Mouse (Mus musculus): ENCODE data around the gene Nphs1. TPM values are rescaled to one million over a fixed set of nuclear protein-coding genes. Genes with fewer than 3 reads are reported as not detected.
A peak's percentile ranks its signal among the peaks of the same experiment; 100 is the strongest.
"Not testable (repeated sequence)": the region's sequence is repeated elsewhere in the genome, so short reads cannot be mapped to it uniquely, and the experiment has no call there.

Nphs1 gene
- polyA plus RNA-seq, 1 experiment from 2014 or later = 0.23 TPM

GRCm38 (mm10) chr7:30472411-30472810, 14.3 kb downstream of the Nphs1 start:
- Histone ChIP-seq H3K27ac (replicated peaks) (no peak overlapping the region), H3K9ac (replicated peaks) (no peak overlapping the region), H3K27me3 (peaks cover 11% of the 10 kb centered on the region; the same call in 1 of the 2 replicates), H3K4me1 (peaks cover under 1% of the 10 kb centered on the region), H3K4me3 (no peak overlapping the region), H3K4me2 (replicated peaks) (no peak overlapping the region), H3K36me3 (no peaks in the 10 kb centered on the region), H3K9me3 (no peaks in the 10 kb centered on the region)
- 46% methylated on average over 5 of the region's 5 CpGs for WGBS
- ATAC-seq (replicated peaks) = no peak

- no peak overlapping the region for H3K4me2 ChIP-seq (replicated peaks)
- 69% methylated on average over 4 of the region's 4 CpGs for WGBS
- no peak for ATAC-seq (replicated peaks)
Measured at GRCm38 (mm10) chr7:30474999-30475398, 16.9 kb downstream of the Nphs1 start.

GRCm38 (mm10) chr7:30476136-30476535, 18.0 kb downstream of the Nphs1 start:
- WGBS = 90% methylated on average over 7 of the region's 7 CpGs
- H3K4me3 ChIP-seq; H3K4me1 ChIP-seq; H3K9ac ChIP-seq (replicated peaks); ATAC-seq (replicated peaks); H3K4me2 ChIP-seq (replicated peaks); H3K9me3 ChIP-seq; H3K27ac ChIP-seq (replicated peaks); H3K36me3 ChIP-seq: not testable (repeated sequence)
- H3K27me3 ChIP-seq = 0 out of 2 replicates have a peak, but pooled peaks cover 11% of the 10 kb centered on the region

More at GRCm38 (mm10) chr7:30474999-30475398, 16.9 kb downstream of the Nphs1 start:
- no peak overlapping the region for H3K4me3 ChIP-seq
- H3K27ac ChIP-seq (replicated peaks) = no peak overlapping the region
- H3K9me3 ChIP-seq = no peaks in the 10 kb centered on the region
- H3K9ac ChIP-seq (replicated peaks) = no peak overlapping the region
- 0 out of 2 replicates have a peak, but pooled peaks cover 11% of the 10 kb centered on the region for H3K27me3 ChIP-seq
- H3K4me1 ChIP-seq = peaks cover 9% of the 10 kb centered on the region
- no peaks in the 10 kb centered on the region for H3K36me3 ChIP-seq

- 0 out of 2 replicates have a peak, but pooled peaks have one; percentile 38 for ATAC-seq (replicated peaks)
- H3K36me3 ChIP-seq = no peaks in the 10 kb centered on the region
- no peaks in the 10 kb centered on the region for H3K9me3 ChIP-seq
- no peak overlapping the region for H3K27ac ChIP-seq (replicated peaks)
- H3K9ac ChIP-seq (replicated peaks) = peak overlapping the region; percentile 30; the same call in 1 of the 2 replicates
- peak overlapping the region; percentile 33 for H3K4me3 ChIP-seq
- 0 out of 2 replicates have a peak, but pooled peaks cover 11% of the 10 kb centered on the region for H3K27me3 ChIP-seq
- peaks cover 9% of the 10 kb centered on the region for H3K4me1 ChIP-seq
- H3K4me2 ChIP-seq (replicated peaks) = peak overlapping the region; percentile 49
- 9% methylated on average over 32 of the region's 32 CpGs for WGBS
Measured at GRCm38 (mm10) chr7:30477415-30478381, 19.6 kb downstream of the Nphs1 start.

- Histone ChIP-seq H3K9ac (replicated peaks) (no peak overlapping the region), H3K27me3 (0 out of 2 replicates have a peak, but pooled peaks cover 6% of the 10 kb centered on the region), H3K9me3 (no peaks in the 10 kb centered on the region), H3K4me3 (no peak overlapping the region), H3K36me3 (no peaks in the 10 kb centered on the region), H3K4me1 (no peaks in the 10 kb centered on the region), H3K27ac (replicated peaks) (no peak overlapping the region), H3K4me2 (replicated peaks) (no peak overlapping the region)
- no peak for ATAC-seq (replicated peaks)
- 18% methylated on average over 8 of the region's 8 CpGs for WGBS
Measured at GRCm38 (mm10) chr7:30484250-30484649, 26.1 kb downstream of the Nphs1 start.

GRCm38 (mm10) chr7:30490251-30490956, 32.3 kb downstream of the Nphs1 start:
- Histone ChIP-seq H3K27me3 (no peaks in the 10 kb centered on the region), H3K36me3 (no peaks in the 10 kb centered on the region), H3K4me3 (no peak overlapping the region), H3K4me2 (replicated peaks) (no peak overlapping the region), H3K9me3 (no peaks in the 10 kb centered on the region), H3K9ac (replicated peaks) (no peak overlapping the region), H3K27ac (replicated peaks) (no peak overlapping the region), H3K4me1 (no peaks in the 10 kb centered on the region)
- 0 out of 2 replicates have a peak, but pooled peaks have one; percentile 41 for ATAC-seq (replicated peaks)
- 27% methylated on average over 16 of the region's 16 CpGs for WGBS

GRCm38 (mm10) chr7:30490957-30491307, 32.8 kb downstream of the Nphs1 start:
- Histone ChIP-seq H3K4me3 (no peak overlapping the region), H3K27ac (replicated peaks) (no peak overlapping the region), H3K9ac (replicated peaks) (no peak overlapping the region), H3K27me3 (no peaks in the 10 kb centered on the region), H3K9me3 (no peaks in the 10 kb centered on the region), H3K36me3 (no peaks in the 10 kb centered on the region), H3K4me1 (no peaks in the 10 kb centered on the region), H3K4me2 (replicated peaks) (no peak overlapping the region)
- ATAC-seq (replicated peaks) = 0 out of 2 replicates have a peak, but pooled peaks have one; percentile 13
- WGBS = 17% methylated on average over 6 of the region's 6 CpGs

- H3K4me3 ChIP-seq = no peak overlapping the region
- H3K27me3 ChIP-seq = no peaks in the 10 kb centered on the region
- no peaks in the 10 kb centered on the region for H3K9me3 ChIP-seq
- no peak for ATAC-seq (replicated peaks)
- no peak overlapping the region for H3K27ac ChIP-seq (replicated peaks)
- H3K4me1 ChIP-seq = no peaks in the 10 kb centered on the region
- no peaks in the 10 kb centered on the region for H3K36me3 ChIP-seq
- H3K9ac ChIP-seq (replicated peaks) = no peak overlapping the region
- no peak overlapping the region for H3K4me2 ChIP-seq (replicated peaks)
- whole genome bisulfite sequencing = 14% methylated on average over 4 of the region's 4 CpGs
Measured at GRCm38 (mm10) chr7:30492765-30493164, 34.6 kb downstream of the Nphs1 start.

GRCm38 (mm10) chr7:30493401-30493931, 35.4 kb downstream of the Nphs1 start, which contains the start of gene Prodh2:
Prodh2 (plus strand) TSS chr7:30493622.
- WGBS = 69% methylated on average over 11 of the region's 11 CpGs
- ATAC-seq (replicated peaks) = no peak
- no peak within 1 kb of the TSS for H3K4me2 ChIP-seq (replicated peaks)
- H3K9ac ChIP-seq (replicated peaks) = no peak within 1 kb of the TSS
- H3K27ac ChIP-seq (replicated peaks) = no peak within 1 kb of the TSS
- H3K4me3 ChIP-seq = no peak within 1 kb of the TSS
- H3K9me3 ChIP-seq = no peaks in the 10 kb centered on the region
- H3K4me1 ChIP-seq = no peaks in the 10 kb centered on the region
- H3K27me3 ChIP-seq = no peaks in the 10 kb centered on the region
- H3K36me3 ChIP-seq = no peaks in the 10 kb centered on the region

- not testable (repeated sequence) for H3K4me3 ChIP-seq; H3K9me3 ChIP-seq; H3K27me3 ChIP-seq; H3K4me1 ChIP-seq; H3K36me3 ChIP-seq; H3K9ac ChIP-seq (replicated peaks); ATAC-seq (replicated peaks); H3K4me2 ChIP-seq (replicated peaks); H3K27ac ChIP-seq (replicated peaks)
- 67% methylated on average over 5 of the region's 5 CpGs for WGBS
Measured at GRCm38 (mm10) chr7:30495506-30496042, 37.5 kb downstream of the Nphs1 start.

GRCm38 (mm10) chr7:30501159-30501558, 43.0 kb downstream of the Nphs1 start:
- not testable (repeated sequence) for ATAC-seq (replicated peaks); H3K4me3 ChIP-seq; H3K27me3 ChIP-seq; H3K9me3 ChIP-seq; H3K27ac ChIP-seq (replicated peaks); H3K4me1 ChIP-seq; H3K9ac ChIP-seq (replicated peaks); H3K36me3 ChIP-seq; H3K4me2 ChIP-seq (replicated peaks)
- 61% methylated on average over 5 of the region's 5 CpGs for WGBS
